Mouse (Mus musculus) limb, embryonic 11.5 days (tissue): Measurements from ENCODE around the gene Ctdsp2. TPM values are rescaled to one million over a fixed set of nuclear protein-coding genes. Genes with fewer than 3 reads are reported as not detected.

ENCODE experiments used
- ATAC-seq: fragments of 200-750 bp; cut with Nextera tagmentation; 2 replicates; pipeline ENCODE4 v1.8.0; 2017; ENCODE audit warnings: low read depth; ENCODE audit not compliant: insufficient number of reproducible peaks, low FRiP score, low TSS enrichment
- DNase-seq: peaks from one replicate; pipeline ENCODE4 v3.0.0-alpha.2; 2015; ENCODE audit warnings: low spot score
- H3K27ac ChIP-seq: fragments of 300-500 bp; sonication (generic); replicated peaks from 2 replicates; pipeline ENCODE4 v1.5.1; 2014; ENCODE audit warnings: low read depth, mild to moderate bottlenecking, low read length
- H3K27me3 ChIP-seq: fragments of 300-500 bp; sonication (generic); 2 replicates; pipeline ENCODE4 v1.6.1; 2014; ENCODE audit warnings: mild to moderate bottlenecking, low read length, mixed read lengths; ENCODE audit not compliant: control insufficient read depth, insufficient read depth
- H3K36me3 ChIP-seq: fragments of 300-500 bp; sonication (generic); 2 replicates; pipeline ENCODE4 v1.6.1; 2014; ENCODE audit warnings: mild to moderate bottlenecking, low read length, moderate library complexity, mixed read lengths; ENCODE audit not compliant: control insufficient read depth, insufficient read depth
- H3K4me1 ChIP-seq: fragments of 300-500 bp; sonication (generic); 2 replicates; pipeline ENCODE4 v1.6.1; 2014; ENCODE audit warnings: low read length, mixed read lengths; ENCODE audit not compliant: control insufficient read depth, insufficient read depth
- H3K4me2 ChIP-seq: fragments of 300-500 bp; sonication (generic); 2 replicates; pipeline ENCODE4 v1.6.1; 2014; ENCODE audit warnings: low read depth, mild to moderate bottlenecking, moderate library complexity; ENCODE audit not compliant: severe bottlenecking
- H3K4me3 ChIP-seq: fragments of 300-500 bp; sonication (generic); 2 replicates; pipeline ENCODE4 v1.5.1; 2014; ENCODE audit warnings: low read depth, low read length
- H3K9ac ChIP-seq: fragments of 300-500 bp; sonication (generic); 2 replicates; pipeline ENCODE4 v1.6.1; 2014; ENCODE audit warnings: mild to moderate bottlenecking, low read length
- H3K9me3 ChIP-seq: fragments of 300-500 bp; sonication (generic); 2 replicates; pipeline ENCODE4 v1.6.1; 2016; ENCODE audit warnings: low read length; ENCODE audit not compliant: control insufficient read depth
- WGBS: fragments of 180-500 bp; shearing (Covaris S2); extraction: QIAGEN DNeasy Blood & Tissue Kit; methylation state at CpG from one replicate; pipeline ENCODE4 v1.1.7; 2014; 5-methylcytosine and 5-hydroxymethylcytosine counted together
- polyA plus RNA-seq: library from polyadenylated mRNA; unstranded; fragments of >200 nt; fragmentation: Nextera tagmentation; extraction: Ambion mirVana; gene quantifications from 2 replicates; pipeline ENCODE4 v1.2.1, GENCODE M21; 2014

The Ctdsp2 gene
- polyA plus RNA-seq, 1 experiment from 2014 or later, result 77.3 TPM

GRCm38 (mm10) chr10:126983193-126983725 is 4.7 kb downstream of the Ctdsp2 start:
- H3K4me2 ChIP-seq, result no peak overlapping the region

GRCm38 (mm10) chr10:126984189-126985004 is 5.9 kb downstream of the Ctdsp2 start:
- Histone ChIP-seq H3K9me3 (no peaks in the 10 kb centered on the region), H3K27ac (no peak overlapping the region), H3K4me3 (no peak overlapping the region), H3K4me2 (no peak overlapping the region), H3K36me3 (no peaks in the 10 kb centered on the region), H3K27me3 (no peaks in the 10 kb centered on the region), H3K9ac (no peak overlapping the region), H3K4me1 (peaks cover 54% of the 10 kb centered on the region)
- 73% methylated on average over 5 of the region's 5 CpGs for WGBS
- DNase-seq (no peak), ATAC-seq (no peak)

More at GRCm38 (mm10) chr10:126983193-126983725, 4.7 kb downstream of the Ctdsp2 start:
- no peaks in the 10 kb centered on the region for H3K27me3 ChIP-seq
- no peak overlapping the region for H3K4me3 ChIP-seq
- H3K27ac ChIP-seq, result no peak overlapping the region
- DNase-seq (no peak), ATAC-seq (no peak)
- H3K4me1 ChIP-seq, result peaks cover 54% of the 10 kb centered on the region
- H3K9me3 ChIP-seq, result no peaks in the 10 kb centered on the region
- 43% methylated on average over 14 of the region's 14 CpGs for WGBS
- H3K9ac ChIP-seq, result peak overlapping the region; percentile 3; the same call in 1 of the 2 replicates
- H3K36me3 ChIP-seq, result no peaks in the 10 kb centered on the region

GRCm38 (mm10) chr10:126985127-126985526 is 6.6 kb downstream of the Ctdsp2 start:
- Histone ChIP-seq H3K4me3 (no peak overlapping the region), H3K27ac (no peak overlapping the region), H3K36me3 (no peaks in the 10 kb centered on the region), H3K4me2 (no peak overlapping the region), H3K4me1 (peaks cover 54% of the 10 kb centered on the region), H3K27me3 (no peaks in the 10 kb centered on the region), H3K9me3 (no peaks in the 10 kb centered on the region), H3K9ac (no peak overlapping the region)
- WGBS, result 85% methylated on average over 4 of the region's 4 CpGs
- DNase-seq (no peak), ATAC-seq (no peak)

GRCm38 (mm10) chr10:126985579-126985978 is 7.1 kb downstream of the Ctdsp2 start:
- no peak for DNase-seq
- WGBS, result 91% methylated on average over 9 of the region's 9 CpGs

GRCm38 (mm10) chr10:126986541-126986961 is 8.0 kb downstream of the Ctdsp2 start:
- Histone ChIP-seq H3K36me3 (no peaks in the 10 kb centered on the region), H3K27me3 (no peaks in the 10 kb centered on the region), H3K4me3 (no peak overlapping the region), H3K27ac (no peak overlapping the region), H3K9ac (no peak overlapping the region), H3K9me3 (no peaks in the 10 kb centered on the region), H3K4me2 (no peak overlapping the region), H3K4me1 (peaks cover 40% of the 10 kb centered on the region)
- ATAC-seq (no peak), DNase-seq (no peak)
- 70% methylated on average over 4 of the region's 4 CpGs for WGBS

More at GRCm38 (mm10) chr10:126985579-126985978, 7.1 kb downstream of the Ctdsp2 start:
- Histone ChIP-seq H3K27me3 (no peaks in the 10 kb centered on the region), H3K4me1 (peaks cover 49% of the 10 kb centered on the region), H3K36me3 (no peaks in the 10 kb centered on the region), H3K9ac (no peak overlapping the region), H3K4me3 (no peak overlapping the region), H3K4me2 (no peak overlapping the region), H3K9me3 (no peaks in the 10 kb centered on the region), H3K27ac (no peak overlapping the region)
- no peak for ATAC-seq

- Histone ChIP-seq H3K9ac (no peak overlapping the region), H3K4me3 (no peak overlapping the region), H3K4me1 (peaks cover 34% of the 10 kb centered on the region), H3K4me2 (no peak overlapping the region), H3K27me3 (no peaks in the 10 kb centered on the region), H3K27ac (0 out of 2 replicates have a peak overlapping the region, but pooled peaks have one; percentile 10), H3K9me3 (no peaks in the 10 kb centered on the region), H3K36me3 (peaks cover 2% of the 10 kb centered on the region; the same call in 1 of the 2 replicates)
- DNase-seq, result no peak
- no peak for ATAC-seq
- WGBS, result 65% methylated on average over 8 of the region's 8 CpGs
These were observed 8.9 kb downstream of the Ctdsp2 start for GRCm38 (mm10) chr10:126987183-126988118.

GRCm38 (mm10) chr10:126988513-126989165 is 10.1 kb downstream of the Ctdsp2 start:
- no peak overlapping the region for H3K4me3 ChIP-seq
- no peak overlapping the region for H3K4me2 ChIP-seq
- H3K27me3 ChIP-seq, result no peaks in the 10 kb centered on the region
- 50% methylated on average over 5 of the region's 5 CpGs for WGBS
- no peak overlapping the region for H3K9ac ChIP-seq
- no peak overlapping the region for H3K27ac ChIP-seq
- ATAC-seq (no peak), DNase-seq (no peak)
- H3K4me1 ChIP-seq, result peaks cover 28% of the 10 kb centered on the region
- H3K36me3 ChIP-seq, result peaks cover 9% of the 10 kb centered on the region
- no peaks in the 10 kb centered on the region for H3K9me3 ChIP-seq
